Comparison of ENCODE assay signal across 11 mouse cellular contexts in genomic region chr9:69071203-69071867, GRCm38 (mm10).
DNase-seq lines count a peak whose midpoint lies in the region; ATAC-seq lines count a peak whose summit lies in the region.
"Had no signal": no experiment of that assay in that cellular context is flagged by ENCODE, and none has a peak within 500 bp of the region (broad histone marks: within the 10 kb centered on the region; RNA-seq: fewer than 3 reads in every experiment).

No protein-coding gene starts in this region.

- ATAC-seq in lung, embryonic 16.5 days (ENCODE audit: low read depth): peak; percentile 20; the same call in 1 of the 2 replicates
- peak; percentile 84; the same call in 1 of the 2 replicates for ATAC-seq in limb, embryonic 13.5 days (ENCODE audit: low FRiP score, low read depth)

- 64% methylated on average over 15 of the region's 15 CpGs for WGBS in lung, embryonic 16.5 days
- 14% methylated on average over 15 of the region's 15 CpGs for WGBS in limb, embryonic 13.5 days

- no peak overlapping the region for H3K9ac ChIP-seq in lung, embryonic 16.5 days (ENCODE audit: low read length)
- no peak overlapping the region for H3K9ac ChIP-seq in limb, embryonic 13.5 days

- no peaks in the 10 kb centered on the region for H3K9me3 ChIP-seq in lung, embryonic 16.5 days (ENCODE audit: control insufficient read depth, low read length)
- H3K9me3 ChIP-seq in limb, embryonic 13.5 days: no peaks in the 10 kb centered on the region; the same call in 1 of the 2 replicates

- no peak overlapping the region for H3K4me2 ChIP-seq in lung, embryonic 16.5 days (ENCODE audit: low read depth, low read length)
- peak overlapping the region; percentile 17 for H3K4me2 ChIP-seq in limb, embryonic 13.5 days (replicated peaks)
- H3K4me2 ChIP-seq: midbrain, embryonic 11.5 days had no signal

- intact Hi-C loops in gastrocnemius, postnatal 14 days (cut with DNase I; ENCODE audit: low total_unique reads): no loop called here

- no peak overlapping the region for H3K4me3 ChIP-seq in lung, embryonic 16.5 days (ENCODE audit: low read length)
- no peak overlapping the region for H3K4me3 ChIP-seq in limb, embryonic 13.5 days

- peak; percentile 44 for DNase-seq in gastrocnemius, adult 18-20 months (ENCODE audit: low spot score)
- no peak for DNase-seq in gastrocnemius, postnatal 14 days
- no peak for DNase-seq in lung, postnatal 14 days
- DNase-seq in layer of hippocampus, adult 9-11 months: no peak
- DNase-seq in right cerebral cortex, postnatal 25 days: no peak
- DNase-seq in MN1 (ENCODE audit: low spot score): no peak
- DNase-seq: B cell, adult 2 months; left cerebral cortex, postnatal 4 days had no signal

- no peaks in the 10 kb centered on the region for H3K27me3 ChIP-seq in lung, embryonic 16.5 days (ENCODE audit: control insufficient read depth, insufficient read depth, low read depth, low read length)
- peaks cover 59% of the 10 kb centered on the region for H3K27me3 ChIP-seq in limb, embryonic 13.5 days

- H3K36me3 ChIP-seq in lung, embryonic 16.5 days (ENCODE audit: control insufficient read depth, insufficient read depth, low read length): no peaks in the 10 kb centered on the region
- no peaks in the 10 kb centered on the region for H3K36me3 ChIP-seq in limb, embryonic 13.5 days

- H3K27ac ChIP-seq in lung, embryonic 16.5 days (ENCODE audit: low read length): no peak overlapping the region
- no peak overlapping the region for H3K27ac ChIP-seq in limb, embryonic 13.5 days

- H3K4me1 ChIP-seq in lung, embryonic 16.5 days (replicated peaks; ENCODE audit: control insufficient read depth, insufficient read depth, low read length): no peaks in the 10 kb centered on the region
- H3K4me1 ChIP-seq in limb, embryonic 13.5 days: peaks cover 21% of the 10 kb centered on the region
